Mouse (Mus musculus) C2C12 (cell line): ENCODE data around the gene Atxn7l1.

Source experiments
- CEBPB ChIP-seq: IDR thresholded peaks from one replicate; pipeline ENCODE4 v1.6.1; 2011; ENCODE audit warnings: low read depth, mild to moderate bottlenecking, control low read depth, moderate library complexity
- CTCF ChIP-seq: IDR thresholded peaks from one replicate; pipeline ENCODE4 v1.5.1; 2011; ENCODE audit not compliant: control insufficient read depth, insufficient read depth, insufficient read length
- MAX ChIP-seq: IDR thresholded peaks from one replicate; pipeline ENCODE4 v1.6.1; 2011; ENCODE audit warnings: mild to moderate bottlenecking, control low read depth
- MYOD1 ChIP-seq: IDR thresholded peaks from one replicate; pipeline ENCODE4 v1.6.1; 2011; ENCODE audit warnings: low read depth; ENCODE audit not compliant: control insufficient read depth, insufficient read length
- MYOG ChIP-seq: IDR thresholded peaks from one replicate; pipeline ENCODE4 v1.6.1; 2011; ENCODE audit not compliant: control insufficient read depth, insufficient read length; ENCODE audit errors: extremely low read depth
- USF1 ChIP-seq: IDR thresholded peaks from one replicate; pipeline ENCODE4 v1.6.1; 2011; ENCODE audit warnings: low read depth, mild to moderate bottlenecking, control low read depth, moderate library complexity

- TF ChIP-seq CTCF = no peak
- no peak for TF ChIP-seq CEBPB
- no peak for TF ChIP-seq MYOD1
- TF ChIP-seq MYOG = no peak
- no peak for TF ChIP-seq MAX
- no peak for TF ChIP-seq USF1
These were observed 45.9 kb upstream of the Atxn7l1 start for GRCm38 (mm10) chr12:33101627-33102026.
